Comparison of ENCODE assay signal across 11 mouse cellular contexts in genomic region chr2:129585904-129586514, GRCm38 (mm10). TPM values are rescaled to one million over a fixed set of nuclear protein-coding genes. Genes with fewer than 3 reads are reported as not detected.
DNase-seq lines count a peak whose midpoint lies in the region; ATAC-seq and TF ChIP-seq lines count a peak whose summit lies in the region.
"Had no signal": no experiment of that assay in that cellular context is flagged by ENCODE, and none has a peak within 500 bp of the region (broad histone marks: within the 10 kb centered on the region; RNA-seq: fewer than 3 reads in every experiment).

No protein-coding gene starts in this region.

- no peak overlapping the region for H3K4me2 ChIP-seq in liver, embryonic 14.5 days (ENCODE audit: low read depth)
- no peak overlapping the region for H3K4me2 ChIP-seq in liver, embryonic 12.5 days
- H3K4me2 ChIP-seq: hindbrain, embryonic 13.5 days had no signal

- no peak for TF ChIP-seq EP300 in liver, embryonic 14.5 days (IDR thresholded peaks at IDR 0.05; ENCODE audit: low read depth)

- no peaks in the 10 kb centered on the region for H3K9me3 ChIP-seq in liver, embryonic 14.5 days (ENCODE audit: control insufficient read depth, low read length)
- H3K9me3 ChIP-seq in liver, embryonic 12.5 days (replicated peaks), result no peaks in the 10 kb centered on the region
- H3K9me3 ChIP-seq: hindbrain, embryonic 13.5 days had no signal

- peaks cover 9% of the 10 kb centered on the region; the same call in 1 of the 2 replicates for H3K79me2 ChIP-seq in macrophage (ENCODE audit: inconsistent target)

- 49% methylated on average over 11 of the region's 11 CpGs for WGBS in liver, embryonic 14.5 days (ENCODE audit: insufficient replicate concordance)
- WGBS in liver, embryonic 12.5 days (ENCODE audit: insufficient replicate concordance), result 52% methylated on average over 11 of the region's 11 CpGs
- 35% methylated on average over 9 of the region's 11 CpGs for WGBS in macrophage (ENCODE audit: missing documents)

- no peaks in the 10 kb centered on the region for H3K27me3 ChIP-seq in liver, embryonic 14.5 days (ENCODE audit: control insufficient read depth, insufficient read depth, low read length)
- no peaks in the 10 kb centered on the region for H3K27me3 ChIP-seq in liver, embryonic 12.5 days (replicated peaks)

- H3K9ac ChIP-seq in liver, embryonic 14.5 days (replicated peaks), result no peak overlapping the region
- H3K9ac ChIP-seq in liver, embryonic 12.5 days, result no peak overlapping the region
- H3K9ac ChIP-seq: hindbrain, embryonic 13.5 days had no signal

- no peak overlapping the region for H3K27ac ChIP-seq in liver, embryonic 14.5 days
- H3K27ac ChIP-seq in liver, embryonic 12.5 days, result no peak overlapping the region
- peak overlapping the region; percentile 88 for H3K27ac ChIP-seq in macrophage
- H3K27ac ChIP-seq: hindbrain, embryonic 13.5 days had no signal

- TF ChIP-seq CTCF in liver, embryonic 14.5 days (IDR thresholded peaks at IDR 0.05; ENCODE audit: low read depth), result peak; percentile 9; the same call in 1 of the 2 replicates

- H3K36me3 ChIP-seq in liver, embryonic 14.5 days (replicated peaks; ENCODE audit: control insufficient read depth, insufficient read depth, low read depth), result no peaks in the 10 kb centered on the region
- H3K36me3 ChIP-seq in liver, embryonic 12.5 days, result no peaks in the 10 kb centered on the region
- H3K36me3 ChIP-seq in macrophage (ENCODE audit: inconsistent target), result no peaks in the 10 kb centered on the region
- H3K36me3 ChIP-seq: hindbrain, embryonic 13.5 days had no signal

- DNase-seq in cerebellum, adult 9-11 months, result peak; percentile 63
- DNase-seq in cerebellum, adult 8-10 months, result no peak
- DNase-seq in liver, embryonic 14.5 days (ENCODE audit: low read depth in 3 of 3, low spot score in 3 of 3), result no peak
- DNase-seq in adrenal gland, postnatal 14 days, result peak; percentile 52
- DNase-seq in frontal cortex, postnatal 10 days (ENCODE audit: low spot score in 2 of 2), result no peak
- DNase-seq in gastrocnemius, adult 18-20 months (ENCODE audit: low spot score), result no peak

- H3K4me3 ChIP-seq in liver, embryonic 14.5 days (ENCODE audit: insufficient read depth in 1 of 2, low read depth in 2 of 2, low read length in 2 of 2), result no peak overlapping the region
- H3K4me3 ChIP-seq in liver, embryonic 12.5 days, result no peak overlapping the region
- H3K4me3 ChIP-seq in macrophage (ENCODE audit: inconsistent target), result no peak overlapping the region
- H3K4me3 ChIP-seq: hindbrain, embryonic 13.5 days had no signal

- H3K4me1 ChIP-seq in liver, embryonic 14.5 days (replicated peaks; ENCODE audit: control insufficient read depth in 2 of 2, insufficient read depth in 2 of 2, low read length in 1 of 2), result no peaks in the 10 kb centered on the region
- no peaks in the 10 kb centered on the region for H3K4me1 ChIP-seq in liver, embryonic 12.5 days

- no peak for ATAC-seq in liver, embryonic 14.5 days (ENCODE audit: insufficient read depth)
- ATAC-seq in liver, embryonic 12.5 days, result no peak
- ATAC-seq: CD4-positive, CD25-positive, alpha-beta regulatory T cell, adult 4 months had no signal

RNA-seq across cellular contexts. Expression of gene Sirpa, which starts 6.6 kb away (rescaled TPM):
- polyA plus RNA-seq in liver, embryonic 14.5 days (2012; rRNA removed), result 17.1 and 18.2 TPM in 2 replicates
- 18.7 and 20.6 TPM in 2 replicates for polyA plus RNA-seq in liver, embryonic 14.5 days (2014; fragmentation: Nextera tagmentation; extraction: Ambion mirVana)
- 20.7 and 22.6 TPM in 2 replicates for polyA plus RNA-seq in liver, embryonic 12.5 days (2016; fragmentation: Nextera tagmentation; extraction: Ambion mirVana)
- 39.9 and 47.4 TPM in 2 replicates for total RNA-seq in adrenal gland, postnatal 14 days (2021)
- 1,000 to 10,000 TPM in 25 of 26 experiments, 100 to 1,000 TPM in 1; 486 to 5,251 (median 2,764) TPM for total RNA-seq in macrophage (2018; cell fraction: chromatin; rRNA removed)
- 1,000 to 10,000 TPM; 1,654 to 2,625 (median 2,091) TPM for total RNA-seq in macrophage (2018; cell fraction: cytosol; rRNA removed)
- total RNA-seq in macrophage (2018; cell fraction: nucleus; rRNA removed), result 1,000 to 10,000 TPM in 25 of 26 experiments, 100 to 1,000 TPM in 1; 968 to 4,930 (median 3,847) TPM
- 1,368 to 2,259 TPM (median 1,677 TPM) in 3 replicates for polyA plus RNA-seq in macrophage (2018)
- 1 to 10 TPM; 4.7 to 9.2 TPM for total RNA-seq in gastrocnemius, adult 18-20 months (2021)

RNA-seq across cellular contexts. Expression of gene F830045P16Rik, which starts 49.6 kb away (rescaled TPM):
- polyA plus RNA-seq in liver, embryonic 14.5 days (2012; rRNA removed), result 0.02 TPM in 1 of 2 replicates, not detected in the other
- not detected in 2 replicates for polyA plus RNA-seq in liver, embryonic 14.5 days (2014; fragmentation: Nextera tagmentation; extraction: Ambion mirVana)
- not detected in 2 replicates for polyA plus RNA-seq in liver, embryonic 12.5 days (2016; fragmentation: Nextera tagmentation; extraction: Ambion mirVana)
- not detected in 2 replicates for total RNA-seq in adrenal gland, postnatal 14 days (2021)
- 1 to 10 TPM in 7 of 26 experiments, under 1 TPM in 14, not detected in 5; 0.25 to 2.4 (median 0.87) TPM for total RNA-seq in macrophage (2018; cell fraction: chromatin; rRNA removed)
- 1 to 10 TPM in 12 of 26 experiments, under 1 TPM in 14; 0.43 to 2.0 (median 0.90) TPM for total RNA-seq in macrophage (2018; cell fraction: cytosol; rRNA removed)
- 1 to 10 TPM in 14 of 26 experiments, under 1 TPM in 8, not detected in 4; 0.42 to 3.2 (median 1.1) TPM for total RNA-seq in macrophage (2018; cell fraction: nucleus; rRNA removed)
- 0.26 to 1.1 TPM (median 0.55 TPM) in 3 replicates for polyA plus RNA-seq in macrophage (2018)
- not detected for total RNA-seq in gastrocnemius, adult 18-20 months (2021)
- polyA plus RNA-seq: CD4-positive, CD25-positive, alpha-beta regulatory T cell, adult 4 months; hindbrain, embryonic 13.5 days; lung, embryonic 16.5 days had no signal

Comparison
In these comparisons a context has a peak if more than half of its experiments do, and no peak if none do; other contexts are left out.
1. DNase-seq: peak in cerebellum, adult 9-11 months (single experiment) and adrenal gland, postnatal 14 days (single experiment); none in cerebellum, adult 8-10 months (single experiment), liver, embryonic 14.5 days (0 of 3), frontal cortex, postnatal 10 days (0 of 2) and gastrocnemius, adult 18-20 months (single experiment).
2. RNA of gene Sirpa, which starts 6.6 kb away (polyA plus RNA-seq): 1,368 to 2,259 TPM in macrophage; 20.7 to 22.6 TPM in liver, embryonic 12.5 days and 17.1 to 20.6 TPM in liver, embryonic 14.5 days; every median in the first group is over 10 times any median in the second.